Mouse (Mus musculus): ENCODE measurements around the gene Nlgn2. TPM values are rescaled to one million over a fixed set of nuclear protein-coding genes. Genes with fewer than 3 reads are reported as not detected.

Gene Nlgn2
- polyA plus RNA-seq, 1 experiment: 125 TPM

GRCm38 (mm10) chr11:69797924-69798323, 39.7 kb downstream of the Nlgn2 start:
- DNase-seq (ENCODE audit: extremely low spot score in 1 of 2, low spot score in 1 of 2): no peak

DNA sequence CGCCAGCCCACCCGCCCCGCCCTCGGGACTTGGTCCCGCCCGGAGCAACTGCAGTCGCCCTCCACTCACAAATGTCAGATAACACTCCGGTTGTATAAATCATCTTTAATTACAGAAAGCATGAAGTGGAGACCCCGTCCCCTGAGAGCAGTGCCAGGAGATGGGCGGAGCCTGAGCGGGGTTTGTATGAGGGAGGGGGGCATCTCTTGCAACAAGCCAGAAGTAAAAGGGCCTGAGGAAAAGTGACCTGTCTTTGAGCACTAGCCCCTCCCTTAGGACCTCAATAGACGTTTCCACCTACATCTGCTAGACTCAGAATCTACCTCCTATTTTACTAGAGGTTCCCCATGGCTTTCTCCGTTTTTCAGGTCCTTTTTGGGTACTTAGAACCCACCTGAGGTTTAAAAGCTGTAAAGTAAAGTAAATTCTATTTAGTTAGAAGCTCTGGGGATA, 41.6 kb downstream of the Nlgn2 start:
- DNase-seq (ENCODE audit: extremely low spot score in 1 of 2, low spot score in 1 of 2): no peak

DNA sequence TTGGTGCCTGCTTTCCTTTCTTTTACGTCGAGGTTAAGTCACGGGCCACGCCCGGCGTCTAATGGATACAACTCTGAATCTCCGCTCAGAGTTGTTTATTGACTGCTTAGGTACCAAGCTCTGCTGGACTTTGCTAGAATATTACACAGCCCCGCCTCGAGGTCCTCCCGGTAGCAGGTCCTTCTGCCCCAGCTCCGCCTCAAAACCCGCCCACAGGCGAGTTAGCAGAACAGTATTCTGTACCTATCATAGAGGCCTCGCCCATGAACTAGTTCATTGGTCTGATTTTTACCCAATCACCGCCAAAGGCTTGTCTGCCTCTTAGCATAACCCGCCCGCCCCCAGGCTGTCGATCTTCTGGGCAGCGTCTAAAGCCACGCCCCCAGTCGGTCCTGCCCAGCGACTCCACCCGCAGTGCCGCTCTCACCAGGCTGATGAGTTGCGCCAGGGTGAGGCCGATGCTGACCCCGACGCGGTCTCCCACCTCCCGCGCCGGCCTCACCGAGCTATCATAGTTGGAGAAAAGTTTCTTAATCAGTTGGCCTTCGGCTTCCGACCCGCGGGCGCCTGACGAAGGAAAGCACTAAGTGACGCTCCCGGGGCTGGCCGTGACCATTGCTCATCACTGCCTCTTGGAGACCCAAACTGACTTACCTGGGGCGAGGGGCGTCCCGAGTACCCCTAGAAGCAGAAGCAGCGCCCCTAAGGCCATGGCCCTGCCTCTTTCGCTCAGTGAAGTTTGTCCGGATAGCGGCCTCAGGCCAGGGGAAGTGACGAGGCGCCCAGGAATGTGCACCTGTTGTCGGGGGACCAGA, 42.2 kb downstream of the Nlgn2 start, which contains the start of gene Chrnb1:
TSS of gene Chrnb1 (minus strand) at position 776 of the 815 bp plus-strand sequence.
- peak; percentile 93 for DNase-seq (ENCODE audit: extremely low spot score in 1 of 2, low spot score in 1 of 2)

GRCm38 (mm10) chr11:69793429-69793828, 44.2 kb downstream of the Nlgn2 start:
- no peak for DNase-seq (ENCODE audit: extremely low spot score in 1 of 2, low spot score in 1 of 2)

- peak in 1 of 2 experiments; percentile 55 for DNase-seq (ENCODE audit: extremely low spot score in 1 of 2, low spot score in 1 of 2)
Observed at GRCm38 (mm10) chr11:69791420-69791819, 46.2 kb downstream of the Nlgn2 start.

GRCm38 (mm10) chr11:69789431-69789830, 48.2 kb downstream of the Nlgn2 start:
- no peak for DNase-seq (ENCODE audit: extremely low spot score in 1 of 2, low spot score in 1 of 2)

DNA sequence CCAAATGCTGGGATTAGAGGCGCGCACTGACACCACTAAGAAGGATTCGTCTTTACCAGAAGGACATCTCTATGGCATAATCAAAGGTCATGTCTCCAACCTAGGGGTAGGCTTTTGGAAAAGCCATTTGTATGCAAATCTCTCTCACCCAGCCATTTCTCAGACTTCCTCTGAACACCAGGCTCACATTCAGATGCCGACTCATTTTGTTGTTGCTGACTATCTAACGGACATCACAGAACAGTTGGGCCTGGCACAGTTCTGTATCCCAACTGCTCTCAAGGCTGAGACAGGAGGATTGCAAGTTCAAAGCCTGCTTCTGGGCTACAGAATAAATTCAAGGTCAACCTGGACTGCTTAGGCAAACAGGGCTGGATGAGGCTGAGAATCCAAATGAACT, 50.3 kb downstream of the Nlgn2 start:
- no peak for DNase-seq (ENCODE audit: extremely low spot score in 1 of 2, low spot score in 1 of 2)

DNA sequence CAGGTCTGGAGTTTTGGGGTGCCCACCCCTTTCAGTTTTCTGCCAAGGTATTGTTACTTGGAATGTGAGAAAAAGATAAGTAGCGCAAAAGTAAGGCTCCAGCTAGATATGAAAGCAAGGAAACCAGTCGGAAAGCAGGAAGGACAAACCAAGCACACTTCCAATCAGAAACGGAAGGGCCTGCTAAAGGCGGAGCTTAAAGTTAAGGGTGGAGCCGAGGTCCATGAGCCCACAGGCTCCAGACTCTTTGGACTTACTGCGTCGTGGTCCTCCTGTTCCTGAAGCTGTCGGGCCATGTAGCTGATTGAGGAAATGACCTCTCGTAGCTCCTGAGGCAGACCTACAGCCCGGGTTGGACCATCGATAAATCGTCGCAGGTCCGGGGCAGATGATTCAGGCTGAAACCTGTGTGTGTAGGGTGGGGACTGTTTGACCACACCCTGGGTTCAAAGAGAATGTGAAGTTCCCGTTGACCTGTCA, 52.8 kb downstream of the Nlgn2 start:
- no peak for DNase-seq (ENCODE audit: extremely low spot score in 1 of 2, low spot score in 1 of 2)

GRCm38 (mm10) chr11:69781828-69782227, 55.8 kb downstream of the Nlgn2 start:
- no peak for DNase-seq (ENCODE audit: extremely low spot score in 1 of 2, low spot score in 1 of 2)

- no peak for DNase-seq (ENCODE audit: extremely low spot score in 1 of 2, low spot score in 1 of 2)
Observed at GRCm38 (mm10) chr11:69778985-69779384, 58.6 kb downstream of the Nlgn2 start.

DNA sequence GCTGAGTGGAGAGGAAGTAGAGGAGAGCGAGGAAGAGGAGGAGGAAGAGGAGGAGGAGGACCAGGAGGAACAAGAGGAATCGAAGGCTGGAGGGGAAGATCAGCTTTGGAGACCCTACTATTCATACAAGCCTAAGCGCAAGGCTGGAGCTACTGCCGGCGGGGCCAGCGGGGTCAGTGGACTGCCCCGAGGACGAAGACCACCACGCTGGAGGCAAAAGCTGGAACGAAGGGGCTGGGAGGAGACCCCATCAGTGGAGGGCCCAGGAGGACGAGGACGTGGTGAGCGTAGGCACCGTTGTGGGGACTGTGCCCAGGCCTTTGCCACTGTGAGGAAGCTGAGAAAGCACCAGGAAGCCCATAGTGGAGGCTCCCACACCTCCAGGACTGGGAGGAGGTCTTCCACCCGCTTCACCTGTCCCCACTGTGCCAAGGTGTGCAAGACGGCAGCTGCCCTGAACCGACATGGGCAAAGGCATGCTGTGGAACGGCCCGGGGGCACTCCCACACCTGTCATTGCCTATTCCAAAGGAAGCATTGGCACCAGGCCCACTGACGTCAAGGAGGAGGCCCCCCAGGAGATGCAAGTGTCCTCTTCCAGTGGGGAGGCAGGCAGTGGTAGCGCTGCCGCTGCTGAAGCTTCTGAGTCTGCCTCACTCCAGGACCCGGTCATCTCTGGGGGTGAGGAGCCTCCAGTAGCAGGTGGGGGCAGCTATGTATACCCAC, 59.2 kb downstream of the Nlgn2 start:
- no peak for DNase-seq (ENCODE audit: extremely low spot score in 1 of 2, low spot score in 1 of 2)

- DNase-seq (ENCODE audit: extremely low spot score in 1 of 2, low spot score in 1 of 2): no peak
Observed at GRCm38 (mm10) chr11:69777504-69778257, 59.9 kb downstream of the Nlgn2 start.

GRCm38 (mm10) chr11:69776488-69776887, 61.1 kb downstream of the Nlgn2 start:
- no peak for DNase-seq (ENCODE audit: extremely low spot score in 1 of 2, low spot score in 1 of 2)

- no peak for DNase-seq (ENCODE audit: extremely low spot score in 1 of 2, low spot score in 1 of 2)
Observed at GRCm38 (mm10) chr11:69775716-69776115, 61.9 kb downstream of the Nlgn2 start.

DNA sequence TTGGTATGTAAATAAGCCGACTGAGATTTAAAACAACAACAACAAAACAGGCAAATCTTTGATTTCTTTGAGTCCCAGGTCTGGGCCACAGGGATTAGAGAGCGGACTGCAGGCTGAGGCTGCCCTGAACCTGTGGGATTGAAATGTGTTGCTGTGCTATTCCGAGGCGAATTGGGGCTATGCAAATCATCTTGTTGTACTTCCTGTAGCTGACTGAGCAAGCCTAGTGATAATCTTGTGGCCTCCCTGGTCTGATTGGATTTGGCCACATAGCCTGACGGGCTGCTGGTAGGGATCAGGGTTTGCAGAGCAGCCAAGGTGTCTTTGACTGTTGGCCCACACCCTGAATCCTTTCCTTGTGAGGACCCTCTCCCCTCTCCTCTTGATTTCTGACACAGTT, 62.6 kb downstream of the Nlgn2 start:
- no peak for DNase-seq (ENCODE audit: extremely low spot score in 1 of 2, low spot score in 1 of 2)

Other genes with a start within 250 kb of the Nlgn2 start
- gene Atp1b2, start 231.8 kb downstream of the Nlgn2 start, polyA plus RNA-seq (2012; rRNA removed): 324 and 357 TPM in 2 replicates
- 0.11 and 0.16 TPM in 2 replicates for gene Shbg, start 219.9 kb downstream of the Nlgn2 start, polyA plus RNA-seq (2012; rRNA removed)
- 20.3 and 26.3 TPM in 2 replicates for gene Sat2, start 215.8 kb downstream of the Nlgn2 start, polyA plus RNA-seq (2012; rRNA removed)
- gene Fxr2, start 204.8 kb downstream of the Nlgn2 start, polyA plus RNA-seq (2012; rRNA removed): 136 and 154 TPM in 2 replicates
- 0.34 TPM in 1 of 2 replicates, not detected in the other for gene Sox15, start 182.5 kb downstream of the Nlgn2 start, polyA plus RNA-seq (2012; rRNA removed)
- 104 and 113 TPM in 2 replicates for gene Mpdu1, start 175.1 kb downstream of the Nlgn2 start, polyA plus RNA-seq (2012; rRNA removed)
- gene Cd68, start 171.6 kb downstream of the Nlgn2 start, polyA plus RNA-seq (2012; rRNA removed): 13.7 TPM in 2 replicates
- gene Eif4a1, start 165.4 kb downstream of the Nlgn2 start, polyA plus RNA-seq (2012; rRNA removed): 365 and 370 TPM in 2 replicates
- 138 and 154 TPM in 2 replicates for gene Senp3, start 155.7 kb downstream of the Nlgn2 start, polyA plus RNA-seq (2012; rRNA removed)
- 5.3 and 5.4 TPM in 2 replicates for gene Tnfsf13, start 152.0 kb downstream of the Nlgn2 start, polyA plus RNA-seq (2012; rRNA removed)
- gene Tnfsf12, start 141.9 kb downstream of the Nlgn2 start, polyA plus RNA-seq (2012; rRNA removed): 17.1 and 20.6 TPM in 2 replicates
- gene Tnfsfm13, start 141.7 kb downstream of the Nlgn2 start, polyA plus RNA-seq (2012; rRNA removed): 2.9 and 4.9 TPM in 2 replicates
- 30.9 and 32.6 TPM in 2 replicates for gene Polr2a, start 79.1 kb downstream of the Nlgn2 start, polyA plus RNA-seq (2012; rRNA removed)
- gene Slc35g3, start 75.8 kb downstream of the Nlgn2 start, polyA plus RNA-seq (2012; rRNA removed): not detected in 2 replicates
- 45.7 and 51.4 TPM in 2 replicates for gene Zbtb4, start 71.9 kb downstream of the Nlgn2 start, polyA plus RNA-seq (2012; rRNA removed)
- 1.4 and 1.9 TPM in 2 replicates for gene Chrnb1, start 41.8 kb downstream of the Nlgn2 start, polyA plus RNA-seq (2012; rRNA removed)
- gene Fgf11, start 35.9 kb downstream of the Nlgn2 start, polyA plus RNA-seq (2012; rRNA removed): 18.4 and 22.0 TPM in 2 replicates
- gene Tmem102, start 32.2 kb downstream of the Nlgn2 start, polyA plus RNA-seq (2012; rRNA removed): 0.48 and 0.62 TPM in 2 replicates
- not detected in 2 replicates for gene Gm39566, start 22.5 kb downstream of the Nlgn2 start, polyA plus RNA-seq (2012; rRNA removed)
- gene Spem2, start 19.3 kb downstream of the Nlgn2 start, polyA plus RNA-seq (2012; rRNA removed): not detected in 2 replicates
- gene Spem1, start 15.6 kb downstream of the Nlgn2 start, polyA plus RNA-seq (2012; rRNA removed): 0.42 and 0.58 TPM in 2 replicates
- gene Tmem256, start 730 bp upstream of the Nlgn2 start, polyA plus RNA-seq (2012; rRNA removed): 183 and 212 TPM in 2 replicates
- 33.6 and 37.6 TPM in 2 replicates for gene Plscr3, start 8.6 kb upstream of the Nlgn2 start, polyA plus RNA-seq (2012; rRNA removed)
- 0.14 and 0.17 TPM in 2 replicates for gene Tnk1, start 20.9 kb upstream of the Nlgn2 start, polyA plus RNA-seq (2012; rRNA removed)
- gene Tmem95, start 40.2 kb upstream of the Nlgn2 start, polyA plus RNA-seq (2012; rRNA removed): not detected in 2 replicates
- gene Kctd11, start 43.6 kb upstream of the Nlgn2 start, polyA plus RNA-seq (2012; rRNA removed): 1.6 and 1.8 TPM in 2 replicates
- 0.24 and 0.27 TPM in 2 replicates for gene Acap1, start 57.8 kb upstream of the Nlgn2 start, polyA plus RNA-seq (2012; rRNA removed)
- gene 2810408A11Rik, start 63.2 kb upstream of the Nlgn2 start, polyA plus RNA-seq (2012; rRNA removed): 0.67 and 1.00 TPM in 2 replicates
- 98.0 and 101 TPM in 2 replicates for gene Neurl4, start 63.3 kb upstream of the Nlgn2 start, polyA plus RNA-seq (2012; rRNA removed)
- 64.6 and 69.0 TPM in 2 replicates for gene Gps2, start 76.1 kb upstream of the Nlgn2 start, polyA plus RNA-seq (2012; rRNA removed)
- gene Eif5a, start 84.2 kb upstream of the Nlgn2 start, polyA plus RNA-seq (2012; rRNA removed): 630 and 714 TPM in 2 replicates
- 20.1 and 20.6 TPM in 2 replicates for gene Ybx2, start 98.0 kb upstream of the Nlgn2 start, polyA plus RNA-seq (2012; rRNA removed)
- 1.4 and 2.1 TPM in 2 replicates for gene Slc2a4, start 110.4 kb upstream of the Nlgn2 start, polyA plus RNA-seq (2012; rRNA removed)
- 0.10 and 0.34 TPM in 2 replicates for gene Cldn7, start 127.0 kb upstream of the Nlgn2 start, polyA plus RNA-seq (2012; rRNA removed)
- gene Ctdnep1, start 143.4 kb upstream of the Nlgn2 start, polyA plus RNA-seq (2012; rRNA removed): 117 and 133 TPM in 2 replicates
- 118 and 119 TPM in 2 replicates for gene Elp5, start 144.7 kb upstream of the Nlgn2 start, polyA plus RNA-seq (2012; rRNA removed)
- gene Gabarap, start 153.4 kb upstream of the Nlgn2 start, polyA plus RNA-seq (2012; rRNA removed): 291 and 371 TPM in 2 replicates
- 38.9 and 42.2 TPM in 2 replicates for gene Phf23, start 158.0 kb upstream of the Nlgn2 start, polyA plus RNA-seq (2012; rRNA removed)
- gene Dvl2, start 162.8 kb upstream of the Nlgn2 start, polyA plus RNA-seq (2012; rRNA removed): 34.9 and 35.3 TPM in 2 replicates
- 69.8 and 74.0 TPM in 2 replicates for gene Acadvl, start 177.6 kb upstream of the Nlgn2 start, polyA plus RNA-seq (2012; rRNA removed)
- 697 and 762 TPM in 2 replicates for gene Dlg4, start 179.2 kb upstream of the Nlgn2 start, polyA plus RNA-seq (2012; rRNA removed)
- gene Asgr1, start 216.3 kb upstream of the Nlgn2 start, polyA plus RNA-seq (2012; rRNA removed): 2.4 and 3.6 TPM in 2 replicates